Mouse (Mus musculus) lung, embryonic 15.5 days (tissue): Measurements from ENCODE around the gene Tctn3. TPM values are rescaled to one million over a fixed set of nuclear protein-coding genes. Genes with fewer than 3 reads are reported as not detected.

Experiments
- ATAC-seq: fragments of 200-750 bp; cut with Nextera tagmentation; 2 replicates; pipeline ENCODE4 v1.8.0; 2017; ENCODE audit warnings: moderate number of reproducible peaks, borderline replicate concordance; ENCODE audit not compliant: low FRiP score, low TSS enrichment; ENCODE audit errors: extremely low read depth
- H3K27ac ChIP-seq: fragments of 300-500 bp; sonication (generic); 2 replicates; pipeline ENCODE4 v1.5.1; 2015; ENCODE audit warnings: moderate library complexity, mild to moderate bottlenecking, inconsistent platforms
- H3K27me3 ChIP-seq: fragments of 300-500 bp; sonication (generic); 2 replicates; pipeline ENCODE4 v1.6.1; 2015; ENCODE audit warnings: inconsistent platforms
- H3K36me3 ChIP-seq: fragments of 300-500 bp; sonication (generic); 2 replicates; pipeline ENCODE4 v1.6.1; 2015; ENCODE audit warnings: inconsistent platforms
- H3K4me1 ChIP-seq: fragments of 300-500 bp; sonication (generic); 2 replicates; pipeline ENCODE4 v1.6.1; 2015; ENCODE audit warnings: inconsistent platforms
- H3K4me2 ChIP-seq: fragments of 300-500 bp; sonication (generic); 2 replicates; pipeline ENCODE4 v1.6.1; 2015; ENCODE audit warnings: inconsistent platforms, mild to moderate bottlenecking, moderate library complexity
- H3K4me3 ChIP-seq: fragments of 300-500 bp; sonication (generic); 2 replicates; pipeline ENCODE4 v1.5.1; 2015; ENCODE audit warnings: mild to moderate bottlenecking, inconsistent platforms
- H3K9ac ChIP-seq: fragments of 300-500 bp; sonication (generic); 2 replicates; pipeline ENCODE4 v1.6.1; 2015; ENCODE audit warnings: inconsistent platforms
- H3K9me3 ChIP-seq: fragments of 300-500 bp; sonication (generic); 2 replicates; pipeline ENCODE4 v1.6.1; 2016; ENCODE audit warnings: inconsistent platforms
- WGBS: fragments of 180-500 bp; shearing (Covaris S2); methylation state at CpG from one replicate; pipeline ENCODE4 v1.1.7; 2015; 5-methylcytosine and 5-hydroxymethylcytosine counted together
- polyA plus RNA-seq: library from polyadenylated mRNA; unstranded; fragments of >200 nt; fragmentation: Nextera tagmentation; extraction: Ambion mirVana; gene quantifications from 2 replicates; pipeline ENCODE4 v1.2.1, GENCODE M21; 2015

Gene Tctn3
- polyA plus RNA-seq, 1 experiment from 2014 or later = 11.8 TPM

GRCm38 (mm10) chr19:40640799-40641198 is 28.8 kb upstream of the Tctn3 start:
- Histone ChIP-seq H3K9ac (no peak overlapping the region), H3K4me3 (no peak overlapping the region), H3K9me3 (no peaks in the 10 kb centered on the region), H3K36me3 (no peaks in the 10 kb centered on the region), H3K4me2 (no peak overlapping the region), H3K27me3 (no peaks in the 10 kb centered on the region), H3K4me1 (0 out of 2 replicates have a peak, but pooled peaks cover under 1% of the 10 kb centered on the region), H3K27ac (no peak overlapping the region)
- ATAC-seq = no peak
- WGBS = 77% methylated on average over 2 of the region's 2 CpGs

GRCm38 (mm10) chr19:40639729-40640304 is 27.8 kb upstream of the Tctn3 start:
- Histone ChIP-seq H3K9ac (no peak overlapping the region), H3K4me2 (no peak overlapping the region), H3K9me3 (no peaks in the 10 kb centered on the region), H3K4me1 (no peaks in the 10 kb centered on the region), H3K27me3 (no peaks in the 10 kb centered on the region), H3K4me3 (no peak overlapping the region), H3K36me3 (no peaks in the 10 kb centered on the region), H3K27ac (no peak overlapping the region)
- WGBS = 78% methylated on average over 11 of the region's 11 CpGs
- ATAC-seq = no peak

- H3K4me2 ChIP-seq = no peak overlapping the region
- H3K9ac ChIP-seq = no peak overlapping the region
- no peaks in the 10 kb centered on the region for H3K36me3 ChIP-seq
- H3K27me3 ChIP-seq = no peaks in the 10 kb centered on the region
- no peaks in the 10 kb centered on the region for H3K9me3 ChIP-seq
- 0 out of 2 replicates have a peak overlapping the region, but pooled peaks have one; percentile 73 for H3K27ac ChIP-seq
- no peak for ATAC-seq
- H3K4me1 ChIP-seq = no peaks in the 10 kb centered on the region
- 84% methylated on average over 5 of the region's 5 CpGs for WGBS
- no peak overlapping the region for H3K4me3 ChIP-seq
Measured at GRCm38 (mm10) chr19:40638582-40638981, 26.5 kb upstream of the Tctn3 start.

GRCm38 (mm10) chr19:40637601-40638000 is 25.6 kb upstream of the Tctn3 start:
- Histone ChIP-seq H3K4me3 (no peak overlapping the region), H3K36me3 (no peaks in the 10 kb centered on the region), H3K9ac (no peak overlapping the region), H3K27ac (peak overlapping the region; percentile 73), H3K4me1 (0 out of 2 replicates have a peak, but pooled peaks cover 3% of the 10 kb centered on the region), H3K9me3 (no peaks in the 10 kb centered on the region), H3K4me2 (no peak overlapping the region), H3K27me3 (no peaks in the 10 kb centered on the region)
- no peak for ATAC-seq
- WGBS = 70% methylated on average over 7 of the region's 7 CpGs

- 41% methylated on average over 4 of the region's 4 CpGs for WGBS
- Histone ChIP-seq H3K9ac (no peak overlapping the region), H3K4me3 (no peak overlapping the region), H3K9me3 (no peaks in the 10 kb centered on the region), H3K4me2 (no peak overlapping the region), H3K36me3 (no peaks in the 10 kb centered on the region), H3K27me3 (no peaks in the 10 kb centered on the region), H3K27ac (peak overlapping the region; percentile 73), H3K4me1 (0 out of 2 replicates have a peak, but pooled peaks cover 3% of the 10 kb centered on the region)
- ATAC-seq = peak; percentile 55; the same call in 1 of the 2 replicates
Measured at GRCm38 (mm10) chr19:40637091-40637490, 25.1 kb upstream of the Tctn3 start.

- ATAC-seq = no peak
- Histone ChIP-seq H3K4me3 (no peak overlapping the region), H3K4me2 (no peak overlapping the region), H3K9ac (no peak overlapping the region), H3K36me3 (no peaks in the 10 kb centered on the region), H3K27ac (no peak overlapping the region), H3K27me3 (no peaks in the 10 kb centered on the region), H3K9me3 (no peaks in the 10 kb centered on the region), H3K4me1 (peaks cover 11% of the 10 kb centered on the region; the same call in 1 of the 2 replicates)
- 61% methylated on average over 1 of the region's 1 CpGs for WGBS
Measured at GRCm38 (mm10) chr19:40633144-40633543, 21.1 kb upstream of the Tctn3 start.

- no peak for ATAC-seq
- H3K9ac ChIP-seq = no peak overlapping the region; the same call in 1 of the 2 replicates
- WGBS = 80% methylated on average over 5 of the region's 5 CpGs
- H3K27me3 ChIP-seq = no peaks in the 10 kb centered on the region
- H3K4me2 ChIP-seq = no peak overlapping the region
- no peaks in the 10 kb centered on the region for H3K36me3 ChIP-seq
- no peak overlapping the region for H3K4me3 ChIP-seq
- peaks cover 11% of the 10 kb centered on the region; the same call in 1 of the 2 replicates for H3K4me1 ChIP-seq
- H3K27ac ChIP-seq = no peak overlapping the region
- no peaks in the 10 kb centered on the region for H3K9me3 ChIP-seq
Measured at GRCm38 (mm10) chr19:40632668-40633067, 20.6 kb upstream of the Tctn3 start.

- Histone ChIP-seq H3K36me3 (no peaks in the 10 kb centered on the region), H3K9ac (no peak overlapping the region), H3K27ac (no peak overlapping the region), H3K27me3 (no peaks in the 10 kb centered on the region), H3K4me2 (no peak overlapping the region), H3K4me3 (no peak overlapping the region), H3K4me1 (peaks cover 11% of the 10 kb centered on the region; the same call in 1 of the 2 replicates), H3K9me3 (no peaks in the 10 kb centered on the region)
- no peak for ATAC-seq
- WGBS = 19% methylated on average over 3 of the region's 3 CpGs
Measured at GRCm38 (mm10) chr19:40632193-40632592, 20.2 kb upstream of the Tctn3 start.

GRCm38 (mm10) chr19:40630606-40631005 is 18.6 kb upstream of the Tctn3 start:
- no peaks in the 10 kb centered on the region for H3K9me3 ChIP-seq
- peaks cover 11% of the 10 kb centered on the region; the same call in 1 of the 2 replicates for H3K4me1 ChIP-seq
- ATAC-seq = no peak
- WGBS = 53% methylated on average over 7 of the region's 7 CpGs
- H3K4me2 ChIP-seq = no peak overlapping the region
- H3K4me3 ChIP-seq = no peak overlapping the region
- no peaks in the 10 kb centered on the region for H3K36me3 ChIP-seq
- no peaks in the 10 kb centered on the region for H3K27me3 ChIP-seq
- no peak overlapping the region for H3K9ac ChIP-seq
- H3K27ac ChIP-seq = no peak overlapping the region

- WGBS = 87% methylated on average over 3 of the region's 3 CpGs
- H3K4me1 ChIP-seq = peaks cover 11% of the 10 kb centered on the region; the same call in 1 of the 2 replicates
- no peak overlapping the region for H3K4me2 ChIP-seq
- no peak for ATAC-seq
- H3K4me3 ChIP-seq = no peak overlapping the region
- H3K27ac ChIP-seq = no peak overlapping the region
- H3K36me3 ChIP-seq = no peaks in the 10 kb centered on the region
- H3K9ac ChIP-seq = no peak overlapping the region
- H3K27me3 ChIP-seq = no peaks in the 10 kb centered on the region
- no peaks in the 10 kb centered on the region for H3K9me3 ChIP-seq
Measured at GRCm38 (mm10) chr19:40630096-40630495, 18.1 kb upstream of the Tctn3 start.

GRCm38 (mm10) chr19:40628950-40629349 is 16.9 kb upstream of the Tctn3 start:
- H3K4me3 ChIP-seq = no peak overlapping the region
- no peak overlapping the region for H3K27ac ChIP-seq
- no peaks in the 10 kb centered on the region for H3K36me3 ChIP-seq
- no peak for ATAC-seq
- H3K9me3 ChIP-seq = no peaks in the 10 kb centered on the region
- H3K4me1 ChIP-seq = peaks cover 11% of the 10 kb centered on the region; the same call in 1 of the 2 replicates
- H3K4me2 ChIP-seq = no peak overlapping the region
- no peak overlapping the region for H3K9ac ChIP-seq
- no peaks in the 10 kb centered on the region for H3K27me3 ChIP-seq

- no peak for ATAC-seq
- Histone ChIP-seq H3K4me2 (no peak overlapping the region), H3K27me3 (0 out of 2 replicates have a peak, but pooled peaks cover 3% of the 10 kb centered on the region), H3K27ac (no peak overlapping the region), H3K4me1 (peaks cover 3% of the 10 kb centered on the region; the same call in 1 of the 2 replicates), H3K9me3 (no peaks in the 10 kb centered on the region), H3K4me3 (no peak overlapping the region), H3K36me3 (no peaks in the 10 kb centered on the region), H3K9ac (no peak overlapping the region)
- 38% methylated on average over 12 of the region's 12 CpGs for WGBS
Measured at GRCm38 (mm10) chr19:40625935-40626334, 13.9 kb upstream of the Tctn3 start.
